Mouse (Mus musculus) kidney, postnatal 4 days (tissue): ENCODE data around the gene Fam181a.

Experiments used
- DNase-seq, 2 experiments: peaks; one replicate each; pipeline ENCODE4 v3.0.0; 2021; ENCODE audit warnings: mixed read lengths in 2 of 2

The Fam181a gene

GRCm38 (mm10) chr12:103315831-103316545 lies 5.2 kb downstream of the Fam181a start:
- no peak for DNase-seq

- peak; percentile 58 to 62 for DNase-seq
Measured at GRCm38 (mm10) chr12:103322801-103323200, 12.0 kb downstream of the Fam181a start.

- peak; percentile 95 to 96 for DNase-seq
Measured at GRCm38 (mm10) chr12:103325156-103325857, 14.5 kb downstream of the Fam181a start.

GRCm38 (mm10) chr12:103326569-103326968 lies 15.8 kb downstream of the Fam181a start:
- no peak for DNase-seq

GRCm38 (mm10) chr12:103327107-103327506 lies 16.3 kb downstream of the Fam181a start:
- no peak for DNase-seq

GRCm38 (mm10) chr12:103328448-103329191 lies 17.8 kb downstream of the Fam181a start:
- DNase-seq, result no peak

GRCm38 (mm10) chr12:103331491-103331890 lies 20.7 kb downstream of the Fam181a start:
- DNase-seq, result no peak

- no peak for DNase-seq
Measured at GRCm38 (mm10) chr12:103332879-103333278, 22.1 kb downstream of the Fam181a start.

GRCm38 (mm10) chr12:103333426-103333825 lies 22.7 kb downstream of the Fam181a start:
- DNase-seq, result no peak

GRCm38 (mm10) chr12:103336766-103337165 lies 26.0 kb downstream of the Fam181a start:
- DNase-seq, result no peak

- DNase-seq, result peak; percentile 54 to 63
Measured at GRCm38 (mm10) chr12:103338162-103338798, 27.5 kb downstream of the Fam181a start.

GRCm38 (mm10) chr12:103341212-103341611 lies 30.4 kb downstream of the Fam181a start:
- peak in 1 of 2 experiments; percentile 18 for DNase-seq

- DNase-seq, result peak in 1 of 2 experiments; percentile 32
Measured at GRCm38 (mm10) chr12:103343456-103343855, 32.7 kb downstream of the Fam181a start.

GRCm38 (mm10) chr12:103344934-103345333 lies 34.2 kb downstream of the Fam181a start:
- DNase-seq, result no peak

GRCm38 (mm10) chr12:103346945-103347344 lies 36.2 kb downstream of the Fam181a start:
- DNase-seq, result no peak

- DNase-seq, result no peak
Measured at GRCm38 (mm10) chr12:103347406-103347805, 36.6 kb downstream of the Fam181a start.

- DNase-seq, result peak; percentile 92 to 93
Measured at GRCm38 (mm10) chr12:103348506-103348905, 37.7 kb downstream of the Fam181a start.

GRCm38 (mm10) chr12:103352735-103353134 lies 42.0 kb downstream of the Fam181a start:
- no peak for DNase-seq

GRCm38 (mm10) chr12:103353538-103353937 lies 42.8 kb downstream of the Fam181a start:
- DNase-seq, result peak; percentile 47 to 58

GRCm38 (mm10) chr12:103355746-103356414 lies 45.1 kb downstream of the Fam181a start, which contains the start of gene Asb2:
Asb2 (minus strand) TSS chr12:103356001.
- DNase-seq, result peak in 1 of 2 experiments; percentile 52

GRCm38 (mm10) chr12:103356415-103356748 lies 45.6 kb downstream of the Fam181a start:
- DNase-seq, result no peak

GRCm38 (mm10) chr12:103358216-103358615 lies 47.4 kb downstream of the Fam181a start:
- DNase-seq, result no peak
